Mouse (Mus musculus) hindbrain, embryonic 10.5 days (tissue): Measurements from ENCODE around the gene Phf13. TPM values are rescaled to one million over a fixed set of nuclear protein-coding genes. Genes with fewer than 3 reads are reported as not detected.
A peak's percentile ranks its signal among the peaks of the same experiment; 100 is the strongest.

Experiments used
- DNase-seq: peaks from one replicate; pipeline ENCODE4 v3.0.0-alpha.2; 2017; ENCODE audit warnings: low spot score
- H3K27ac ChIP-seq: fragments of 300-500 bp; sonication (generic); 2 replicates; pipeline ENCODE4 v1.5.1; 2016; ENCODE audit warnings: mild to moderate bottlenecking, moderate library complexity
- H3K27me3 ChIP-seq: fragments of 300-500 bp; sonication (generic); 2 replicates; pipeline ENCODE4 v1.6.1; 2016; ENCODE audit warnings: mild to moderate bottlenecking; ENCODE audit not compliant: poor library complexity, insufficient read depth, severe bottlenecking
- H3K36me3 ChIP-seq: fragments of 300-500 bp; sonication (generic); 2 replicates; pipeline ENCODE4 v1.6.1; 2016; ENCODE audit warnings: mild to moderate bottlenecking, moderate library complexity
- H3K4me1 ChIP-seq: fragments of 300-500 bp; sonication (generic); replicated peaks from 2 replicates; pipeline ENCODE4 v1.6.1; 2016; ENCODE audit warnings: mild to moderate bottlenecking
- H3K4me3 ChIP-seq: fragments of 300-500 bp; sonication (generic); 2 replicates; pipeline ENCODE4 v1.5.1; 2016; ENCODE audit warnings: mild to moderate bottlenecking, moderate library complexity
- H3K9me3 ChIP-seq: fragments of 300-500 bp; sonication (generic); 2 replicates; pipeline ENCODE4 v1.6.1; 2016; ENCODE audit warnings: mild to moderate bottlenecking, moderate library complexity
- WGBS: fragments of 180-500 bp; shearing (Covaris S2); methylation state at CpG from one replicate; pipeline ENCODE4 v1.1.7; 2016; 5-methylcytosine and 5-hydroxymethylcytosine counted together
- polyA plus RNA-seq: library from polyadenylated mRNA; unstranded; fragments of >200 nt; fragmentation: Nextera tagmentation; extraction: Ambion mirVana; gene quantifications from 2 replicates; pipeline ENCODE4 v1.2.1, GENCODE M21; 2016

Phf13 gene
- polyA plus RNA-seq, 1 experiment from 2014 or later = 30.7 TPM

DNA sequence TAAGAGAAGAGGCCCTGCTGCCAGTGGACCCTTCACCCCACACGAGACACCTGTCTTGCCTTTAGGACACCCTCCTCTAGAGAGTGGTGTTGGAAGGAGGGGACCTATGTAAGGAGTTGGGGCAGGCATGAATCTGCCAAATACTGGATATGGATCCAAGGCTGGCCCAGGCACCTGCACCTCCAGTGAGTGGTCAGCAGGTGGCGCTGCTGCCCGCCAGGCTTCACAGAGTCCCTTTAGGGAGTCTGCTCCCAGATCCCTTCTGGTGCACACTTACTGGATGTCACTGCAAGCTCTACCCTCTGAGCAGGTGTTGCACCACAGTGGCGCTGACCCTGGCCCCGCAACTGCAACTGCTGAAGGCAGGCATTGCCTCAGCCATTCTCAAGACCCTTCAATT, 14.7 kb downstream of the Phf13 start:
- Histone ChIP-seq H3K36me3 (peaks cover 88% of the 10 kb centered on the region), H3K27ac (no peak overlapping the region), H3K27me3 (no peaks in the 10 kb centered on the region), H3K4me1 (peaks cover 34% of the 10 kb centered on the region), H3K9me3 (no peaks in the 10 kb centered on the region), H3K4me3 (0 out of 2 replicates have a peak overlapping the region, but pooled peaks have one; percentile 9)
- WGBS = 15% methylated on average over 5 of the region's 5 CpGs
- peak; percentile 79 for DNase-seq

DNA sequence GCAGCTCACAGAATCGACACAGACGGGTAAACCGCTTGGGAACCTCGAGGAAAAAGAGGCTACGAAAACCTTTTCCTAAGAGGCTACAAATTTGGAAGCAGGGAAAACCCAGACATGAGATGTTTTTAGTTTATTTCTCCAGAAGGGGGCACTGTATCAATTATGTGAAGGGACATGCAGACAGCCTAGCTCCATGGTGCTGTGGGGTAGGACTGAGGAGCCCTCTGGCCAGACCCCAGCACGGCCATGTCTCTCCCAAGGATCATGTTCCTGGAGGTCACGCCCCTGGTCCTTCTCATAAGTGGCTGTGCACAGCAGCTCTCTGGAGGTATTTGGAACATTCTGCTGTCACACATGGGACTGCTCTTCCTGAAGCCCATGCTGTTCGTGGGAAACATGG, 15.4 kb downstream of the Phf13 start:
- Histone ChIP-seq H3K36me3 (peaks cover 92% of the 10 kb centered on the region), H3K27ac (no peak overlapping the region), H3K27me3 (no peaks in the 10 kb centered on the region), H3K4me3 (no peak overlapping the region), H3K9me3 (no peaks in the 10 kb centered on the region), H3K4me1 (peaks cover 27% of the 10 kb centered on the region)
- DNase-seq = no peak
- 83% methylated on average over 8 of the region's 8 CpGs for WGBS

DNA sequence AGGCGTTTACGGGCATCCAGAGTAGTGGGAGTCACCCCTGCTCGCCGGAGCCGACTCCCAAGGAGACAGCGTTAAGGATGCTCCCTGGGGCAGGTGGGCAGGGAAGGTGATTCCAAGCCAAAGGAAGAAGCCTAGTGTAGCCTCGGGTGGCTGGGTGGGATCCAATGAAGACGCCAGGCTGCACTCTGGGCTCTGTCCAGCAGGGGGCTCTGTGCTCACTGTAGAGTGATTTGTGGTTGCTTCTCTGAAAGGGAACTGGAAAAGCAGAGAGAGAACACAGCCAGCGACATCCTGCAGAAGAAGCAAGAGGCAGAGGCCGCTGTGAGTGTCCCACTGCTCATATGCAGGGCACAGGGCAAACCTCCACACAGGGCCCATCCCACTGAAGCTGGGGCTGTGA, 18.3 kb downstream of the Phf13 start:
- no peak overlapping the region for H3K4me3 ChIP-seq
- H3K4me1 ChIP-seq = peaks cover 7% of the 10 kb centered on the region
- H3K36me3 ChIP-seq = peaks cover 98% of the 10 kb centered on the region
- peaks cover 7% of the 10 kb centered on the region; the same call in 1 of the 2 replicates for H3K9me3 ChIP-seq
- no peaks in the 10 kb centered on the region for H3K27me3 ChIP-seq
- H3K27ac ChIP-seq = no peak overlapping the region
- 53% methylated on average over 10 of the region's 10 CpGs for WGBS
- DNase-seq = peak; percentile 85

DNA sequence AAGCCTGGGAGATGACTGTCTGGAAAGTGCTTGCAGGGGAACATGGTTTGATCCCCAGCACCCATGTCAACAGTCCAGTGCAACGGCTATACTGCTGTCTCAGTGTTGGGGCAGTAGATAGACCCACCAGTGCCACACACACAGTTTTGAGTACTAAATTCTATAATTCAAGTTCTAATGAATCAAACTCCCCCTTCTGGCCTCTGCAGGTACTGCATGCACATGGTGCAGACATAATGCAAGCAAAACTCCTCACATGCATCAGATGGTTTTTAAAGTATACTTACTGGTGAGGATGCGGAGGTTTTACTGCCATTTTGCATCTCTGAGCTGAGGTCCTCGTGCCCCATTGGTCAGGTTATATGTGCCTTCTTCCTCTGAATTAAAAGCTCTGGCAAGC, 20.6 kb downstream of the Phf13 start:
- Histone ChIP-seq H3K4me1 (no peaks in the 10 kb centered on the region), H3K27me3 (no peaks in the 10 kb centered on the region), H3K36me3 (peaks cover 95% of the 10 kb centered on the region), H3K27ac (no peak overlapping the region), H3K4me3 (no peak overlapping the region), H3K9me3 (peaks cover 7% of the 10 kb centered on the region; the same call in 1 of the 2 replicates)
- WGBS = 90% methylated on average over 3 of the region's 3 CpGs
- no peak for DNase-seq

DNA sequence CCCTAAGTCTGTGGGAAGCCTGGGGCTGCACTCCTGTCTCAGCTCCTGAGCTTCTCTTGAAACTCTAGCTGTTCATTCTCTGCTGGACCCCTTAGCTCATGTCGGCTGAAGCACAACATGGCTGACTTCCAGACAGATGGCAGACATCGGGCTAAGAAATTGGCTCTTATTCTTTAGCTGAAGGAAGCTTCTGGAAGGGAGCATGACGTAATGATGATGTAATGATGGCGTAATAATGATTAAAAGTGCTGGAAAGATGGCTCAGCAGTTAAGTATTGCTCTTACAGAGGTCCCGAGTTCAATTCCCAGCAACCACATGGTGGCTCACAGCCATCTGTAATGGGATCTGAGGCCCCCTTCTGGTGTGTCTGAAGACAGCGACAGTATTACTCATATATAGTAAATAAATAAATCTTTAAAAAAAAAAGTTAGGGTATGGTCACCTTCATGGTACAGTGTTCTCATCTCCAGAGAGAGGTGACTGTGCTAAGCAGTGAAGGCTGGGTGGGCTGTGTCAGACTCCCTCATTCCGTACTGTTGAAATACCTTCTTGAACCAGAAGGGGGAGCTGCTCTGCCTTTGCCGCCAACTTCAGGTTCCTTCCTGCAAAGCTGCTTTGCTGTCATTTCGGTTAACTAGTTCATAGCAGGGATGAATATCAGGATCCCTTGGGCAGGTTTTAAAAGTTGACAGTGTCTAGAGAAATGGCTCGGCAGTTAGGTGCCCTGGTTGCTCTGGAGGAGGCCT, 23.7 kb downstream of the Phf13 start:
- no peak for DNase-seq
- Histone ChIP-seq H3K27ac (no peak overlapping the region), H3K36me3 (peaks cover 95% of the 10 kb centered on the region), H3K27me3 (no peaks in the 10 kb centered on the region), H3K4me3 (no peak overlapping the region), H3K4me1 (no peaks in the 10 kb centered on the region), H3K9me3 (peaks cover 7% of the 10 kb centered on the region; the same call in 1 of the 2 replicates)
- 75% methylated on average over 10 of the region's 10 CpGs for WGBS

DNA sequence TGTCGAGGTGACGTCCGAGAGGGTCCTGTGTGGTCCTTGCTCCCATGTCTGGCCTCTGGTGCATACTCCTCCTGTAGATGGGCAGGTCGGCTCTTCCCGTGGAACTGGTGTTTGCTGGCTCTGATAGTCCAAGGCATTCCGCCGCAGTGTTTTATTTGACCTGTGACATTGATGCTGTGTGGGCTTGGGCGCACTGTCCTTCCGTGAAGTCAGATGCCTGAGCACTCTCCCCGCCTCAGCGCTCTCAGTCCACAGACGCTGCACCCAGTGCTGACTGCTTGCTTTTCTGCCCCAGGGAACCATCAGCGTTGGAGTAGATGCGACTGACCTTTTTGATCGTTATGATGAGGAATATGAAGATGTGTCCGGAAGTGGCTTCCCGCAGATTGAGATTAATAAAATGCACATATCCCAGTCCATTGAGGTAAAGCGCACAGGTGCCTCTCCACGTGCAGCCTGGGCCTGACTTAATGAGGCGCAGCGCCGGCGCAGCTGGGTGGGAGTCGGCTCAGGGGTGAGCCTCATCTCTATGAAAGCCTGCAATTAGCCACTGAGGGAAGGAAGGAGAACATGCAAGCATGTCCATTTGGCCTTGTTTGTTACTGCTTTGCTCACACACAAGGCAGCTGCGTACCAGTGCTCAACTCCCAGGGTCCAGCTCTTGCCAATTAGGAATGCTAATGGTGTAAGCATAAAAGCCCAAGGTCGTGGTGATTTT, 27.7 kb downstream of the Phf13 start:
- H3K4me3 ChIP-seq = no peak overlapping the region
- no peak overlapping the region; the same call in 1 of the 2 replicates for H3K27ac ChIP-seq
- peaks cover 91% of the 10 kb centered on the region for H3K36me3 ChIP-seq
- DNase-seq = no peak
- H3K4me1 ChIP-seq = no peaks in the 10 kb centered on the region
- no peaks in the 10 kb centered on the region for H3K27me3 ChIP-seq
- H3K9me3 ChIP-seq = no peaks in the 10 kb centered on the region
- WGBS = 95% methylated on average over 26 of the region's 26 CpGs

DNA sequence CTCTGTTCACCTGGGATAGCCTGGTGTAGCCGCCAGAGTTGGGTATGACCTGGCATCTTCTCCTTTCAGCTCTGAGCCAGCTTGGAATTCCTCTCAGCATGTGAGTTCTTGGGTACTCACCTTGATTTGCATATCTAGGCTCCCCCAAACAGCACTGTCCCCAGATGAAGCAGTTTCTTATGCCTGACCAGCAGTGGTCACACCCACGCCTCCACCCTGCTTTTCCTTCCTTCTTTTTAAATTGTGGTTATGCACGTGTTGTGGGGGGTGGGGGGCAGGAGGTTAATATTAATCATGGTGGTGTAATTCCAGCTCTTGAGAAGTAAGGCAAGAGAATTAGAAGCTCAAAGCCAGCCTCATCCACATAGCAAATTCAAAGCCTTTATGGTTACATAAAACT, 33.2 kb downstream of the Phf13 start:
- peaks cover 94% of the 10 kb centered on the region for H3K36me3 ChIP-seq
- no peaks in the 10 kb centered on the region for H3K4me1 ChIP-seq
- 88% methylated on average over 3 of the region's 3 CpGs for WGBS
- no peaks in the 10 kb centered on the region for H3K27me3 ChIP-seq
- no peak overlapping the region for H3K27ac ChIP-seq
- H3K9me3 ChIP-seq = no peaks in the 10 kb centered on the region
- DNase-seq = no peak
- H3K4me3 ChIP-seq = no peak overlapping the region

DNA sequence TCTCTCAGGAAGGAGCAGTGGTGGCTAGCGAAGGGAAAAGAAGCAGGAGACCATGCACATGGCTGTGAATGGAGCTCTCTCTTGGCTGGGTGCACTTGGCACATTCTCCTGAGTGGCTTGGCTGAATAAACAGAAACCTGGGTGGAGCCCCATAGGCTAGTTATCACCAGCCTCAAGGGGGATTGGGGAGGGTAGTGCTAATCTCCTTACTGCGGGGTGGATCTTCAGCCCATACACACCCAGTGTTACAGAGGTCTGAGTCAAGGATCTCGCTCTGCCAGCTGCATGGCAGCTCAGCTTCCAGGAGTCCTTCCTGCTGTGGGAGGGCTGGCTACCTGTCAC, 35.6 kb downstream of the Phf13 start:
- 83% methylated on average over 3 of the region's 3 CpGs for WGBS
- 0 out of 2 replicates have a peak overlapping the region, but pooled peaks have one; percentile 53 for H3K27ac ChIP-seq
- H3K9me3 ChIP-seq = no peaks in the 10 kb centered on the region
- no peaks in the 10 kb centered on the region for H3K4me1 ChIP-seq
- DNase-seq = no peak
- no peak overlapping the region for H3K4me3 ChIP-seq
- H3K27me3 ChIP-seq = no peaks in the 10 kb centered on the region
- peaks cover 94% of the 10 kb centered on the region for H3K36me3 ChIP-seq

DNA sequence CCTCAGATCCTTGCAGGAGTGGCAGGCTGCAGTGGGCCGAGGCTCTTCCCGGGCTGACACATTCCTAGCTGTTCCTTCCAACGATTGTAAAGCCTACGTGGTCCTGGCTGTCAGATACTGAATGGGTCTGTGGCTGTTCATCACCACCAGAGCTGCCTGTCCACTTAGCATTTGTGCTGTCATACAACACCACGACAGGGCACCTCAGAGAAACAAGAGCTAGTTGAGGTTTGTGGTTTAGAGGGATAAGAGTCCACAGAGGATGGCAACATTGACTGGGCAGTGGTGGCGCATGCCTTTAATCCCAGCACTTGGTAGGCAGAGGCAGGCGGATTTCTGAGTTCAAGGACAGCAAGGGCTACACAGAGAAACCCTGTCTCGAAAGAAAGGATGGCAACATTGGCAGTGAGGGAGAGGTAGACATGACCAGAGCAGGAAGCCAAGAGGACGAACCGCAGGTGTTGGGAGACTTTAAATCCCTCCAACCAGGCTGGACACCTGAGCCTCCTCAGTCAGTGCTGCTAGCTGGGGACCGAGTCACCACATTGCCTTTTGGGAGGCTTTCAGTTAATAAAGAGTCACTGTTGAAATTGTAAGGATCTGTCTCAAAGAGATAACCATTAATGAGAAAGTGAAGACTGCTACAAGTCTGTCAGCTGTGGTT, 36.1 kb downstream of the Phf13 start:
- 93% methylated on average over 11 of the region's 11 CpGs for WGBS
- no peaks in the 10 kb centered on the region for H3K27me3 ChIP-seq
- H3K4me1 ChIP-seq = no peaks in the 10 kb centered on the region
- peak overlapping the region; percentile 53; the same call in 1 of the 2 replicates for H3K27ac ChIP-seq
- H3K9me3 ChIP-seq = no peaks in the 10 kb centered on the region
- H3K4me3 ChIP-seq = no peak overlapping the region
- DNase-seq = no peak
- peaks cover 96% of the 10 kb centered on the region for H3K36me3 ChIP-seq

DNA sequence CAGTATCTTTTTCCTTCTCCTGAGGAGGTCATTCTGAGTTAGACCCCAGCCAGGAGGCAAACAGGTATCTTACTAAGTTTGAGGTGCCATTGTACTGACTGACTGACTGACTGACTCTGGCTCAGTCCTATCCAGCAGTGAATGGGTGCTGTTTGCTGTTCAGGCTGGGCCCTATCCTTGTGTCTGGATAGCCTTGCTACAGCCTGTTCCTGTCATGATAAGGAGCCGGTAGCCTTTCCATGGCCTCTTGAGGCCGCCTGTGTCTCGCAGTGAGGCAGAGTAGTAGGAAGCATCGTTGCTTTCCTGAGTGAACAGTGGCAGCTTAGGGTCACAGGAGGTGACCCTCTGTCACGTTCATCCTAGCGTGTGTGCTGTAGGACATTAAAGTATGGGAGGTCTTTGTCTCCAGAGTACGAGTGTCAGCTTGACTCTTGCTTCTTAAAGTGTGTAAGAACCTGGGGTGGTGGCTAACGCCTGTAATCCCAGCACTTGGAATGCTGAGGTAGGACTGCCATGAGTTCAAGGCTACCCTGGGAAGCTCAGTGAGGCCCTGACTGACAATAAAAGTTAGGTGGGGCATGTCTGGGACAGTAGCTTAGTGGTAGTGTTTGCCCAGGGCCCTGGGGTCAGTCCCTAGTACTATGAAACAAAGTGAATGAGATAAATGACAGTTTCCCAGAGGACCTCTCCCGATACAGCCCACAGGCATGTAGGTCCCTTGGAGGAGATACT, 38.3 kb downstream of the Phf13 start:
- peak overlapping the region; percentile 3; the same call in 1 of the 2 replicates for H3K27ac ChIP-seq
- H3K4me1 ChIP-seq = no peaks in the 10 kb centered on the region
- peaks cover 96% of the 10 kb centered on the region for H3K36me3 ChIP-seq
- DNase-seq = no peak
- H3K9me3 ChIP-seq = no peaks in the 10 kb centered on the region
- WGBS = 91% methylated on average over 9 of the region's 9 CpGs
- no peaks in the 10 kb centered on the region for H3K27me3 ChIP-seq
- H3K4me3 ChIP-seq = no peak overlapping the region

DNA sequence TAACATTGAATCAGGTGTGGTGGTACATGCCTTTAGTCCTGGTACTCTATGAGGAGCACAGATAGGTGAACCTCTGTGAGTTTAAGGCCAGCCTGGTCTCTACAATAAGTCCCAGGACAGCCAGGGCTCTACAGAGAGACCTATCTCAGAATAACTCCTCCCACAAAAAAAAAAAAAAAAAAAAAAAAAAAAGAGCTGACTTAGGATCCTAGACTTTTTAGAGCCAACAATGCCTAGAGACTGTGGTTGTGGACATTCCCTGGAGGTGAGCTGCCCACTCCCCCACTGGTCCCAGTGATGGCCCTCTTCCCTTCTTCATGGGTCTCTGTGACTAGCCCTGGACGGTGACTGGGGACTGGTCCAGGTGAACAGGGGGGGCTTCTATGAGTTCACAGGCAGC, 40.3 kb downstream of the Phf13 start:
- Histone ChIP-seq H3K9me3 (no peaks in the 10 kb centered on the region), H3K4me3 (no peak overlapping the region), H3K4me1 (no peaks in the 10 kb centered on the region), H3K36me3 (peaks cover 97% of the 10 kb centered on the region), H3K27me3 (no peaks in the 10 kb centered on the region), H3K27ac (no peak overlapping the region)
- whole genome bisulfite sequencing = 92% methylated on average over 1 of the region's 1 CpGs
- no peak for DNase-seq

DNA sequence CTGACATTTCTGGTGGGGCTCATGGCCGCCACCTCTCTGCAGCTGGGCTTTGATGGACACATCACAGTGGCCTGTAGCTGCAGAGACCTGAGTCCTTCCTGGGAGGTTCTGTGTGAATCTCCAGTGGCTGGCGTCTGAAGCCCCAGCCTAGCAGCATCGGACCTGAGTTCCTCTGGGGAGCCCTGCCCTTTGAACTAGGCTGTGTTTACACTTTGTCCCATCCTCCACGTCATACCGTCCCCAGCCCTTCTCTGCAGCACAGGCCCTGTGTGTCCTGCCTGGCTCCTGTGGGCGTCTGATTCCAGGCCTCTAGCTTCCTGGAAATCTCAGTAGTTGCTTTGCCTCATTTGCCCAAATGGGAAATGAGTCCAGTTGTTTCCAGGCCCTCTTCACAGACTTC, 42.8 kb downstream of the Phf13 start:
- 90% methylated on average over 6 of the region's 6 CpGs for WGBS
- DNase-seq = no peak
- Histone ChIP-seq H3K36me3 (peaks cover 96% of the 10 kb centered on the region), H3K27me3 (no peaks in the 10 kb centered on the region), H3K27ac (no peak overlapping the region), H3K9me3 (no peaks in the 10 kb centered on the region), H3K4me3 (no peak overlapping the region), H3K4me1 (no peaks in the 10 kb centered on the region)
